Mouse (Mus musculus) liver, postnatal 0 days (tissue): ENCODE measurements at regions not wholly inside any gene's neighbourhood (a gene's known extent, or its start where the extent isn't known, plus 50 kb on each side); places are given as distances from the start of the nearest gene placed in this dataset.

Source experiments
- ATAC-seq: fragments of 200-750 bp; cut with Nextera tagmentation; 2 replicates; pipeline ENCODE4 v1.8.0; 2017; ENCODE audit warnings: mild to moderate bottlenecking, moderate library complexity
- DNase-seq: peaks from one replicate; pipeline ENCODE4 v3.0.0-alpha.2; 2016
- H3K27ac ChIP-seq: fragments of 300-500 bp; sonication (generic); 2 replicates; pipeline ENCODE4 v1.5.1; 2014; ENCODE audit warnings: antibody characterized with exemption, moderate library complexity, mild to moderate bottlenecking, low read depth
- H3K27me3 ChIP-seq: fragments of 300-500 bp; sonication (generic); 2 replicates; pipeline ENCODE4 v1.6.1; 2014; ENCODE audit warnings: low read length, control low read depth, mixed read lengths; ENCODE audit not compliant: insufficient read depth
- H3K36me3 ChIP-seq: fragments of 300-500 bp; sonication (generic); replicated peaks from 2 replicates; pipeline ENCODE4 v1.6.1; 2014; ENCODE audit warnings: mild to moderate bottlenecking, control low read depth, low read length, moderate library complexity, mixed read lengths; ENCODE audit not compliant: insufficient read depth
- H3K4me1 ChIP-seq: fragments of 300-500 bp; sonication (generic); 2 replicates; pipeline ENCODE4 v1.6.1; 2014; ENCODE audit warnings: antibody characterized with exemption, mild to moderate bottlenecking, control low read depth; ENCODE audit not compliant: insufficient read depth
- H3K4me2 ChIP-seq: fragments of 300-500 bp; sonication (generic); 2 replicates; pipeline ENCODE4 v1.6.1; 2014; ENCODE audit warnings: low read depth, mild to moderate bottlenecking, low read length, moderate library complexity, mixed read lengths
- H3K4me3 ChIP-seq: fragments of 300-500 bp; sonication (generic); 2 replicates; pipeline ENCODE4 v1.5.1; 2014; ENCODE audit warnings: low read depth, low read length
- H3K9ac ChIP-seq: fragments of 300-500 bp; sonication (generic); replicated peaks from 2 replicates; pipeline ENCODE4 v1.6.1; 2014; ENCODE audit warnings: mild to moderate bottlenecking, moderate library complexity
- H3K9me3 ChIP-seq: fragments of 300-500 bp; sonication (generic); 2 replicates; pipeline ENCODE4 v1.6.1; 2016; ENCODE audit warnings: mild to moderate bottlenecking, control low read depth, low read length, mixed read lengths
- CTCF ChIP-seq: sonication (generic); IDR thresholded peaks from 2 replicates; pipeline ENCODE4 v1.5.1; 2016; ENCODE audit warnings: antibody characterized with exemption, low read depth
- EP300 ChIP-seq: IDR thresholded peaks from 2 replicates; pipeline ENCODE4 v1.6.1; 2016; ENCODE audit warnings: antibody characterized with exemption, low read depth, mild to moderate bottlenecking
- WGBS: fragments of 180-500 bp; shearing (Covaris S2); extraction: QIAGEN DNeasy Blood & Tissue Kit; methylation state at CpG from one replicate; pipeline ENCODE4 v1.1.7; 2014; ENCODE audit not compliant: insufficient replicate concordance; 5-methylcytosine and 5-hydroxymethylcytosine counted together

GRCm38 (mm10) chr2:75762030-75762429 is 57.6 kb upstream of the Nfe2l2 start:
- Histone ChIP-seq H3K4me1 (peaks cover 13% of the 10 kb centered on the region), H3K27ac (no peak overlapping the region), H3K9me3 (no peaks in the 10 kb centered on the region), H3K9ac (no peak overlapping the region), H3K36me3 (no peaks in the 10 kb centered on the region), H3K4me2 (no peak overlapping the region), H3K4me3 (no peak overlapping the region), H3K27me3 (no peaks in the 10 kb centered on the region)
- no peak for TF ChIP-seq CTCF
- TF ChIP-seq EP300: no peak
- DNase-seq (no peak), ATAC-seq (no peak)
- 73% methylated on average over 5 of the region's 5 CpGs for WGBS

DNA sequence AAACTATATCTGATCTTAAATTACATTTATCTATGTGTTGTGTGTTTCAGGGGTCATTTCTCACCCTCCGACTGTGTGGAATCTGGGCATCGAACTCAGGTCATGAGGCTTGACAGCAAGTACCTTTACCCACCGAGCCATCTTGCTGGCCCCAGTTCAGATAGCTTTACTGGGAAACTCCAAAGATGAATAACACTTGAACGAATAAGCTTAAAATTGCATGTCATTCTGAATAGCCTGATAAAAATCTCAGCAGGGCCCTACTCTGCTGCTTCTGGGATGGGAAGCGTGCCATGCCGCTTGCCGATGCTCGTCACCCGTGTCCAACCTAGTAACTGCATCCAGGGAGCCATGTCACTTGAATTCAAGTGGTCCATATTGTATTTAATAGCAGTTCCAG is 57.2 kb upstream of the Nfe2l2 start:
- ATAC-seq (no peak), DNase-seq (no peak)

GRCm38 (mm10) chr2:75759196-75759885 is 54.9 kb upstream of the Nfe2l2 start:
- WGBS: 82% methylated on average over 11 of the region's 11 CpGs
- no peak for ATAC-seq
- H3K27ac ChIP-seq: no peak overlapping the region
- H3K36me3 ChIP-seq: no peaks in the 10 kb centered on the region
- H3K27me3 ChIP-seq: no peaks in the 10 kb centered on the region
- no peaks in the 10 kb centered on the region for H3K9me3 ChIP-seq
- no peak overlapping the region for H3K9ac ChIP-seq
- DNase-seq: no peak
- no peak for TF ChIP-seq CTCF
- TF ChIP-seq EP300: no peak
- peaks cover 13% of the 10 kb centered on the region for H3K4me1 ChIP-seq
- no peak overlapping the region for H3K4me3 ChIP-seq
- no peak overlapping the region for H3K4me2 ChIP-seq

More for the DNA sequence above, 57.2 kb upstream of the Nfe2l2 start:
- peaks cover 13% of the 10 kb centered on the region for H3K4me1 ChIP-seq
- 77% methylated on average over 9 of the region's 9 CpGs for WGBS
- no peaks in the 10 kb centered on the region for H3K27me3 ChIP-seq
- no peaks in the 10 kb centered on the region for H3K36me3 ChIP-seq
- no peak overlapping the region for H3K27ac ChIP-seq
- no peak overlapping the region for H3K4me3 ChIP-seq
- no peaks in the 10 kb centered on the region for H3K9me3 ChIP-seq
- TF ChIP-seq CTCF (no peak), EP300 (no peak)
- H3K9ac ChIP-seq: no peak overlapping the region
- H3K4me2 ChIP-seq: no peak overlapping the region

DNA sequence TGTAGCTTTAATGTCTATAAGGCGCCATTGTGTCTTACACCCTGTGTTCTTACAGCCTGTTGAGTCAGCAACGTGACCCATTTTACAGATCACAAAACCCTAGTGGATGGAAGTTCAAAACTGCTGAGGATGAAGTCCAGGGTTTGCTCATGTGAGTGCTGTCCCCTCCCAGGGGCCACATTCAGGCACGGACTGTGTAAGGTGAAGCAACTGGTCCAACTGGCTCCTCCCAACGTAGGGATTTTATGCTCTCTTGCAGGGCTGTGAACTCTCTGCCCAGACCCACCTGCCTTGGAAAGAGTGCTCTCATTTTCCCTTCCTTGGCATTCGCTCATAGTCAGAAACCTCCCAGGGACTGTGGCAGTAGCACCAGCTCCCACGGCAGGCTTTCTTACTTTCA is 53.8 kb upstream of the Nfe2l2 start:
- Histone ChIP-seq H3K4me2 (no peak overlapping the region), H3K27ac (no peak overlapping the region), H3K27me3 (no peaks in the 10 kb centered on the region), H3K9ac (no peak overlapping the region), H3K4me3 (no peak overlapping the region), H3K4me1 (peaks cover 5% of the 10 kb centered on the region; the same call in 1 of the 2 replicates), H3K36me3 (no peaks in the 10 kb centered on the region), H3K9me3 (no peaks in the 10 kb centered on the region)
- ATAC-seq (no peak), DNase-seq (no peak)
- WGBS: 78% methylated on average over 6 of the region's 6 CpGs
- no peak for TF ChIP-seq EP300
- no peak for TF ChIP-seq CTCF

- Histone ChIP-seq H3K27me3 (no peaks in the 10 kb centered on the region), H3K9ac (no peak overlapping the region), H3K4me1 (no peaks in the 10 kb centered on the region), H3K4me3 (no peak overlapping the region), H3K4me2 (no peak overlapping the region), H3K9me3 (no peaks in the 10 kb centered on the region), H3K36me3 (no peaks in the 10 kb centered on the region), H3K27ac (no peak overlapping the region)
- 77% methylated on average over 16 of the region's 16 CpGs for WGBS
- DNase-seq: no peak
- ATAC-seq: no peak
- TF ChIP-seq CTCF: no peak
- TF ChIP-seq EP300: no peak
Measured at GRCm38 (mm10) chr2:75756704-75757638, 52.5 kb upstream of the Nfe2l2 start.

DNA sequence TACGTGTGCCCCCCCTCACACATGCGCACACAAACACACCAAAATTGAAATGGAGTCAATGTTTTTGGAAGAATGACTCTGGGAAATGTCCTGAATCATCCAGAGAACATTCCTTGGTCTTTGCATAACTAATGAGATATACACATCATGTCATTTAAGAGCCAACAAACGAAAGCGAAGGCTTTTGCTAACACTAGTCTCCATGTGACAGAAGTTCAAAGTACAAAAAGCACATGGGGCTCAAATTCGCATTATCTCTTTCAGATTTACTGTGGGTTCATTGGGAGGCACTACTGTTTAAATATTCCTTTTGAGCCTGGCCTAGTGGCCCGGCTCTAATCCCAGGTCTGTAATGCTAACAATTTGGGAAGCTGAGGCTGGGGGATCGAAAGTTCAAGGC is 50.2 kb upstream of the Nfe2l2 start:
- Histone ChIP-seq H3K9me3 (no peaks in the 10 kb centered on the region), H3K4me1 (no peaks in the 10 kb centered on the region), H3K36me3 (no peaks in the 10 kb centered on the region), H3K9ac (no peak overlapping the region), H3K27ac (no peak overlapping the region), H3K4me3 (no peak overlapping the region), H3K4me2 (no peak overlapping the region), H3K27me3 (no peaks in the 10 kb centered on the region)
- 75% methylated on average over 7 of the region's 7 CpGs for WGBS
- ATAC-seq: no peak
- TF ChIP-seq CTCF (no peak), EP300 (no peak)
- DNase-seq: no peak
